Mouse (Mus musculus) urinary bladder, postnatal 4 days (tissue): ENCODE results near the gene Tat.
"Not testable (repeated sequence)": the region's sequence is repeated elsewhere in the genome, so short reads cannot be mapped to it uniquely, and the experiment has no call there.

ENCODE experiments used
- DNase-seq, 2 experiments: peaks; one replicate each; pipeline ENCODE4 v3.0.0; 2021 to 2022; ENCODE audit warnings: low spot score in 2 of 2

Tat gene

GRCm38 (mm10) chr8:109982386-109983105, 7.7 kb upstream of the Tat start:
- DNase-seq = no peak

GRCm38 (mm10) chr8:109983944-109984343, 6.3 kb upstream of the Tat start:
- no peak for DNase-seq

- no peak for DNase-seq
Measured at GRCm38 (mm10) chr8:109986384-109986783, 3.9 kb upstream of the Tat start.

- no peak for DNase-seq
Measured at GRCm38 (mm10) chr8:109987776-109988175, 2.5 kb upstream of the Tat start.

- no peak for DNase-seq
Measured at GRCm38 (mm10) chr8:109989151-109989550, 1.1 kb upstream of the Tat start.

GRCm38 (mm10) chr8:109992166-109992565, 1.9 kb downstream of the Tat start:
- no peak for DNase-seq

- DNase-seq = no peak
Measured at GRCm38 (mm10) chr8:109992951-109993350, 2.7 kb downstream of the Tat start.

- DNase-seq = no peak
Measured at GRCm38 (mm10) chr8:109997381-109997780, 7.1 kb downstream of the Tat start.

- DNase-seq = no peak
Measured at GRCm38 (mm10) chr8:109998066-109998465, 7.8 kb downstream of the Tat start.

- no peak for DNase-seq
Measured at GRCm38 (mm10) chr8:109999974-110000373, 9.7 kb downstream of the Tat start.

GRCm38 (mm10) chr8:110002953-110003352, 12.7 kb downstream of the Tat start:
- no peak for DNase-seq

GRCm38 (mm10) chr8:110004300-110004699, 14.1 kb downstream of the Tat start:
- no peak for DNase-seq

GRCm38 (mm10) chr8:110006312-110007023, 16.2 kb downstream of the Tat start:
- no peak for DNase-seq

GRCm38 (mm10) chr8:110008228-110008994, 18.2 kb downstream of the Tat start:
- DNase-seq = no peak

- DNase-seq = no peak
Measured at GRCm38 (mm10) chr8:110008995-110009446, 18.8 kb downstream of the Tat start.

- no peak for DNase-seq
Measured at GRCm38 (mm10) chr8:110010868-110011267, 20.6 kb downstream of the Tat start.

GRCm38 (mm10) chr8:110022081-110022480, 31.8 kb downstream of the Tat start:
- no peak for DNase-seq

- no peak for DNase-seq
Measured at GRCm38 (mm10) chr8:110022768-110023344, 32.6 kb downstream of the Tat start.

- not testable (repeated sequence) for DNase-seq
Measured at GRCm38 (mm10) chr8:110033771-110034170, 43.5 kb downstream of the Tat start.

GRCm38 (mm10) chr8:110034331-110034730, 44.1 kb downstream of the Tat start:
- no peak for DNase-seq

- DNase-seq = no peak
Measured at GRCm38 (mm10) chr8:110036156-110036555, 45.9 kb downstream of the Tat start.

GRCm38 (mm10) chr8:110039216-110039615, 49.0 kb downstream of the Tat start:
- no peak for DNase-seq
